Mouse (Mus musculus) kidney, postnatal 0 days (tissue): Measurements from ENCODE around the gene Fndc7. TPM values are rescaled to one million over a fixed set of nuclear protein-coding genes. Genes with fewer than 3 reads are reported as not detected.

Experiments used
- ATAC-seq: fragments of 200-750 bp; cut with Nextera tagmentation; replicated peaks from 2 replicates; pipeline ENCODE4 v1.8.0; 2017; ENCODE audit warnings: low read depth, moderate number of reproducible peaks, moderate TSS enrichment, moderate library complexity; ENCODE audit not compliant: low FRiP score
- DNase-seq: peaks from one replicate; pipeline ENCODE4 v3.0.0-alpha.2; 2016; ENCODE audit warnings: low spot score
- H3K27ac ChIP-seq: fragments of 300-500 bp; sonication (generic); 2 replicates; pipeline ENCODE4 v1.5.1; 2014; ENCODE audit warnings: mild to moderate bottlenecking
- H3K27me3 ChIP-seq: fragments of 300-500 bp; sonication (generic); 2 replicates; pipeline ENCODE4 v1.6.1; 2014; ENCODE audit warnings: low read length, mixed read lengths; ENCODE audit not compliant: insufficient read depth
- H3K36me3 ChIP-seq: fragments of 300-500 bp; sonication (generic); 2 replicates; pipeline ENCODE4 v1.6.1; 2014; ENCODE audit warnings: low read length, mixed read lengths; ENCODE audit not compliant: insufficient read depth
- H3K4me1 ChIP-seq: fragments of 300-500 bp; sonication (generic); replicated peaks from 2 replicates; pipeline ENCODE4 v1.6.1; 2014; ENCODE audit warnings: antibody characterized with exemption, low read length, mixed read lengths; ENCODE audit not compliant: insufficient read depth
- H3K4me2 ChIP-seq: fragments of 300-500 bp; sonication (generic); 2 replicates; pipeline ENCODE4 v1.6.1; 2014; ENCODE audit warnings: mild to moderate bottlenecking, low read length, moderate library complexity, mixed read lengths
- H3K4me3 ChIP-seq: fragments of 300-500 bp; sonication (generic); replicated peaks from 2 replicates; pipeline ENCODE4 v1.5.1; 2014; ENCODE audit warnings: low read depth, low read length
- H3K9ac ChIP-seq: fragments of 300-500 bp; sonication (generic); 2 replicates; pipeline ENCODE4 v1.6.1; 2014; ENCODE audit warnings: low read depth, low read length
- H3K9me3 ChIP-seq: fragments of 300-500 bp; sonication (generic); replicated peaks from 2 replicates; pipeline ENCODE4 v1.6.1; 2016; ENCODE audit warnings: low read length, inconsistent platforms, mixed read lengths
- CTCF ChIP-seq: IDR thresholded peaks from 2 replicates; pipeline ENCODE4 v1.5.1; 2016; ENCODE audit warnings: antibody characterized with exemption, low read depth, mild to moderate bottlenecking, moderate library complexity
- WGBS: fragments of 180-500 bp; shearing (Covaris S2); extraction: QIAGEN DNeasy Blood & Tissue Kit; methylation state at CpG from one replicate; pipeline ENCODE4 v1.1.7; 2014; 5-methylcytosine and 5-hydroxymethylcytosine counted together
- polyA plus RNA-seq: library from polyadenylated mRNA; unstranded; fragments of >200 nt; fragmentation: Nextera tagmentation; extraction: Ambion mirVana; gene quantifications from 2 replicates; pipeline ENCODE4 v1.2.1, GENCODE M21; 2015

The Fndc7 gene
- polyA plus RNA-seq, 1 experiment from 2014 or later: not detected

- Histone ChIP-seq H3K9ac (no peak overlapping the region), H3K4me1 (0 out of 2 replicates have a peak, but pooled peaks cover 3% of the 10 kb centered on the region), H3K4me3 (no peak overlapping the region), H3K27ac (no peak overlapping the region), H3K27me3 (no peaks in the 10 kb centered on the region), H3K9me3 (no peaks in the 10 kb centered on the region), H3K36me3 (no peaks in the 10 kb centered on the region), H3K4me2 (no peak overlapping the region)
- 87% methylated on average over 1 of the region's 1 CpGs for WGBS
- ATAC-seq (no peak), DNase-seq (no peak)
- TF ChIP-seq CTCF: no peak
Observed at GRCm38 (mm10) chr3:108853266-108853665, 36.5 kb downstream of the Fndc7 start.

GRCm38 (mm10) chr3:108851996-108852697 lies 37.7 kb downstream of the Fndc7 start:
- no peak for TF ChIP-seq CTCF

DNA sequence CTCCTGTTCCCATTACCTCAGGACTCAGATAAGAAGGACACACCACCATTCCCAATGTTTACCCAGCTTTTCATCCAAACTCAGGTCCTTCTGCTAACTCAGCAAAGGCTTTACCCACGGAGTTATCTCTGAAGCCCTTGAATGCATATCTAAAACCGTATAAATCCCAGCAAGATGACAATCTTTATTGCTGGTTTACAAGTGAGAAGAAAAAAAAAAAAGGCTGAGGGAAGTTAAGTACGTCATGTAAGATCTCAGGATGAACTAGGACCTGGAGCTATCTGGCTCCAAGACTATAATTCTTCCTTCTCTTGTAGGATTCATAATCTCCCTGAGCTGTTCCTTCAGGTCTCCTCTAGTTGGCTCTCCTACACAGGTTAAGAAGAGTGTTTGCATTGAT lies 38.3 kb downstream of the Fndc7 start:
- ATAC-seq (no peak), DNase-seq (no peak)
- Histone ChIP-seq H3K9me3 (no peaks in the 10 kb centered on the region), H3K9ac (no peak overlapping the region), H3K36me3 (no peaks in the 10 kb centered on the region), H3K27ac (no peak overlapping the region), H3K4me2 (no peak overlapping the region), H3K27me3 (no peaks in the 10 kb centered on the region), H3K4me3 (no peak overlapping the region), H3K4me1 (0 out of 2 replicates have a peak, but pooled peaks cover 3% of the 10 kb centered on the region)
- TF ChIP-seq CTCF: no peak
- WGBS: 50% methylated on average over 3 of the region's 3 CpGs

More at GRCm38 (mm10) chr3:108851996-108852697, 37.7 kb downstream of the Fndc7 start:
- Histone ChIP-seq H3K4me3 (no peak overlapping the region), H3K4me2 (no peak overlapping the region), H3K4me1 (0 out of 2 replicates have a peak, but pooled peaks cover 3% of the 10 kb centered on the region), H3K36me3 (no peaks in the 10 kb centered on the region), H3K9ac (no peak overlapping the region), H3K27ac (no peak overlapping the region), H3K9me3 (no peaks in the 10 kb centered on the region), H3K27me3 (no peaks in the 10 kb centered on the region)
- ATAC-seq: no peak
- DNase-seq: no peak
- WGBS: 55% methylated on average over 6 of the region's 6 CpGs

- H3K27me3 ChIP-seq: no peaks in the 10 kb centered on the region
- no peak overlapping the region for H3K4me2 ChIP-seq
- no peak overlapping the region for H3K9ac ChIP-seq
- no peak for ATAC-seq
- no peaks in the 10 kb centered on the region for H3K36me3 ChIP-seq
- H3K27ac ChIP-seq: no peak overlapping the region
- no peaks in the 10 kb centered on the region for H3K9me3 ChIP-seq
- WGBS: 87% methylated on average over 2 of the region's 2 CpGs
- H3K4me3 ChIP-seq: no peak overlapping the region
- H3K4me1 ChIP-seq: 0 out of 2 replicates have a peak, but pooled peaks cover 3% of the 10 kb centered on the region
- no peak for TF ChIP-seq CTCF
- DNase-seq: no peak
Observed at GRCm38 (mm10) chr3:108851075-108851474, 38.7 kb downstream of the Fndc7 start.

GRCm38 (mm10) chr3:108850506-108850905 lies 39.3 kb downstream of the Fndc7 start:
- no peak overlapping the region for H3K4me3 ChIP-seq
- H3K36me3 ChIP-seq: no peaks in the 10 kb centered on the region
- DNase-seq (peak; percentile 49), ATAC-seq (no peak)
- no peak overlapping the region for H3K4me2 ChIP-seq
- no peaks in the 10 kb centered on the region for H3K27me3 ChIP-seq
- no peak overlapping the region for H3K9ac ChIP-seq
- no peaks in the 10 kb centered on the region for H3K9me3 ChIP-seq
- 42% methylated on average over 3 of the region's 3 CpGs for WGBS
- 0 out of 2 replicates have a peak, but pooled peaks cover 3% of the 10 kb centered on the region for H3K4me1 ChIP-seq
- H3K27ac ChIP-seq: no peak overlapping the region
- no peak for TF ChIP-seq CTCF

GRCm38 (mm10) chr3:108846616-108847015 lies 43.2 kb downstream of the Fndc7 start:
- Histone ChIP-seq H3K27me3 (no peaks in the 10 kb centered on the region), H3K4me3 (no peak overlapping the region), H3K9me3 (no peaks in the 10 kb centered on the region), H3K36me3 (no peaks in the 10 kb centered on the region), H3K4me2 (no peak overlapping the region), H3K27ac (no peak overlapping the region), H3K4me1 (0 out of 2 replicates have a peak, but pooled peaks cover 3% of the 10 kb centered on the region), H3K9ac (no peak overlapping the region)
- TF ChIP-seq CTCF: no peak
- WGBS: 56% methylated on average over 3 of the region's 3 CpGs
- DNase-seq (no peak), ATAC-seq (no peak)
